Mouse (Mus musculus): ENCODE measurements around the gene Zbed5. TPM values are rescaled to one million over a fixed set of nuclear protein-coding genes. Genes with fewer than 3 reads are reported as not detected.
"Not testable (repeated sequence)": the region's sequence is repeated elsewhere in the genome, so short reads cannot be mapped to it uniquely, and the experiment has no call there.

The Zbed5 gene
- polyA plus RNA-seq, 1 experiment from 2014 or later: 12.0 TPM

DNA sequence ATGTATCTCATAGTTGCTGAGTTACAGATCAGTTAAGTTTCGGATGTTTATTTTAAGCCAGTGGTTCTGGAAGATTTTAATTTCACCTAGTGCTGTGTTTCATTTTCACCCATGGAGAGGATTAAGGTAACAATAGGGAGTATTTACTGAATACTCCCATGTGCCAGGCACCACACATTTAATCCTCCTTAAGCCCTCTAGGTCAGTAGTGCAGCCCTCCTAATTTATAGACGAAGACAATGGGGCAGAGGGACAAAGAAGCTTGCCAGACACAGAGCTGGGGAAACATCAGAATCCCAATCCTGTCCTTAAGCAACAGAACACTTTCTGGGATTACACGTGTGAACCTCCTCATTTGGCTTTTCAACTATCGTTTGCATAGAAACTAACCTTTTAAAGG lies 41.4 kb downstream of the Zbed5 start:
- 45% methylated on average over 4 of the region's 4 CpGs for WGBS
- no peak overlapping the region for H3K4me3 ChIP-seq (ENCODE audit: low read depth, low read length)
- DNase-seq (ENCODE audit: low spot score): no peak
- no peak for ATAC-seq (replicated peaks; ENCODE audit: insufficient number of reproducible peaks, low FRiP score, low TSS enrichment, low read depth)
- H3K4me2 ChIP-seq (ENCODE audit: low read depth, low read length): no peak overlapping the region
- H3K9ac ChIP-seq (replicated peaks; ENCODE audit: low read length): no peak overlapping the region
- no peaks in the 10 kb centered on the region for H3K4me1 ChIP-seq (ENCODE audit: control insufficient read depth, insufficient read depth, low read length)
- H3K27me3 ChIP-seq (ENCODE audit: control insufficient read depth, insufficient read depth, low read length): no peaks in the 10 kb centered on the region
- no peaks in the 10 kb centered on the region for H3K9me3 ChIP-seq (replicated peaks; ENCODE audit: control insufficient read depth, low read length)
- H3K27ac ChIP-seq (replicated peaks; ENCODE audit: low read depth, low read length): no peak overlapping the region
- H3K36me3 ChIP-seq (replicated peaks; ENCODE audit: control insufficient read depth, insufficient read depth, low read depth, low read length): no peaks in the 10 kb centered on the region

- Histone ChIP-seq H3K36me3 (replicated peaks; ENCODE audit: control insufficient read depth, insufficient read depth, low read depth, low read length) (no peaks in the 10 kb centered on the region), H3K4me2 (ENCODE audit: low read depth, low read length) (no peak overlapping the region), H3K9ac (replicated peaks; ENCODE audit: low read length) (no peak overlapping the region), H3K4me1 (ENCODE audit: control insufficient read depth, insufficient read depth, low read length) (no peaks in the 10 kb centered on the region), H3K27me3 (ENCODE audit: control insufficient read depth, insufficient read depth, low read length) (no peaks in the 10 kb centered on the region), H3K27ac (replicated peaks; ENCODE audit: low read depth, low read length) (no peak overlapping the region), H3K9me3 (replicated peaks; ENCODE audit: control insufficient read depth, low read length) (no peaks in the 10 kb centered on the region), H3K4me3 (ENCODE audit: low read depth, low read length) (no peak overlapping the region)
- 54% methylated on average over 2 of the region's 2 CpGs for WGBS
- no peak for DNase-seq (ENCODE audit: low spot score)
- no peak for ATAC-seq (replicated peaks; ENCODE audit: insufficient number of reproducible peaks, low FRiP score, low TSS enrichment, low read depth)
These were observed 44.8 kb downstream of the Zbed5 start for GRCm38 (mm10) chr5:129940281-129940680.

DNA sequence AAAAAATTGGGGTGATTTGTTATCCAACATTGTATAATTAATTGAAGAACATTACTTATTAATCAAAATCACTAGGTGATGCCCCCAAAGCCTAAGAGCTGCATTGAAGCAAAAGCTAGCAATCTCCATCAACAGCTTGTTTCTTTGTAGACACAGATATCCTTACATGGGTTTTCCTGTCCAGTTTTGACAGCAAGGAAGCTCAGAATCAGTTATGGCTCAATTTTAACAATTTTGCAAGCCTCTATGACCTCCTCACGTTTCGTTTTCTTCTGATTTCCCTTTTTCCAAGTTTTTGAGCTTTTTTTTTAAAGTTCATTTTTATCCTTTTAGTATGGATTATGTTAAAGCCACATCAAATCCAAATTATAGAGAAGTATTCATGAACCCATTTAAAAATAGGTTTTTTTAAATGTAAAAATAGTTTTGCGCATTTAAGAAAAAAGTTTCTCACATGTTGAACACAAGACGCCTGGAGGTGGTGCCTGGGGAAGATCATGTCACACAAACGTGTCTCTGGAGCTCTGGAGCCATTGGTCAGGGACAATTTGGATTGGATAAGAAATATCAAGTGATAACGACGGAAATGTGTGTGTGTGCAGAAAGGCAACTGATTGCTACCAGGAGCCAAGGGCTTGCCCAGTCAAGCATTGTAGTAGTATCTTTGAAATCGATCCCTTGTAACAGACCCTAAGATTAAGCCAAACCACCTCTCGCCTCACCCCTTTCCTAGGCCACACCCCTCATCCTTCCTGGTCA lies 45.4 kb downstream of the Zbed5 start:
- Histone ChIP-seq H3K9ac (replicated peaks; ENCODE audit: low read length) (no peak overlapping the region), H3K4me3 (ENCODE audit: low read depth, low read length) (peak overlapping the region; percentile 86), H3K4me1 (ENCODE audit: control insufficient read depth, insufficient read depth, low read length) (no peaks in the 10 kb centered on the region), H3K4me2 (ENCODE audit: low read depth, low read length) (peak overlapping the region; percentile 32), H3K27ac (replicated peaks; ENCODE audit: low read depth, low read length) (no peak overlapping the region), H3K36me3 (replicated peaks; ENCODE audit: control insufficient read depth, insufficient read depth, low read depth, low read length) (no peaks in the 10 kb centered on the region), H3K27me3 (ENCODE audit: control insufficient read depth, insufficient read depth, low read length) (no peaks in the 10 kb centered on the region), H3K9me3 (replicated peaks; ENCODE audit: control insufficient read depth, low read length) (no peaks in the 10 kb centered on the region)
- DNase-seq (ENCODE audit: low spot score) (peak; percentile 3), ATAC-seq (replicated peaks; ENCODE audit: insufficient number of reproducible peaks, low FRiP score, low TSS enrichment, low read depth) (no peak)
- 9% methylated on average over 9 of the region's 9 CpGs for WGBS

GRCm38 (mm10) chr5:129941495-129942045 lies 46.0 kb downstream of the Zbed5 start, which contains the start of gene Vkorc1l1:
Gene Vkorc1l1 (plus strand): TSS chr5:129941970.
- H3K4me3 ChIP-seq (ENCODE audit: low read depth, low read length): peak within 1 kb of the TSS; percentile 86
- DNase-seq (ENCODE audit: low spot score) (peak; percentile 99), ATAC-seq (replicated peaks; ENCODE audit: insufficient number of reproducible peaks, low FRiP score, low TSS enrichment, low read depth) (peak; percentile 98)
- H3K27me3 ChIP-seq (ENCODE audit: control insufficient read depth, insufficient read depth, low read length): no peaks in the 10 kb centered on the region
- no peaks in the 10 kb centered on the region for H3K4me1 ChIP-seq (ENCODE audit: control insufficient read depth, insufficient read depth, low read length)
- H3K9ac ChIP-seq (replicated peaks; ENCODE audit: low read length): peak within 1 kb of the TSS; percentile 81
- no peaks in the 10 kb centered on the region for H3K36me3 ChIP-seq (replicated peaks; ENCODE audit: control insufficient read depth, insufficient read depth, low read depth, low read length)
- no peaks in the 10 kb centered on the region for H3K9me3 ChIP-seq (replicated peaks; ENCODE audit: control insufficient read depth, low read length)
- peak within 1 kb of the TSS; percentile 43 for H3K4me2 ChIP-seq (ENCODE audit: low read depth, low read length)
- under 1% methylated on average over 51 of the region's 59 CpGs for WGBS
- H3K27ac ChIP-seq (replicated peaks; ENCODE audit: low read depth, low read length): 0 out of 2 replicates have a peak within 1 kb of the TSS, but pooled peaks have one; percentile 52

DNA sequence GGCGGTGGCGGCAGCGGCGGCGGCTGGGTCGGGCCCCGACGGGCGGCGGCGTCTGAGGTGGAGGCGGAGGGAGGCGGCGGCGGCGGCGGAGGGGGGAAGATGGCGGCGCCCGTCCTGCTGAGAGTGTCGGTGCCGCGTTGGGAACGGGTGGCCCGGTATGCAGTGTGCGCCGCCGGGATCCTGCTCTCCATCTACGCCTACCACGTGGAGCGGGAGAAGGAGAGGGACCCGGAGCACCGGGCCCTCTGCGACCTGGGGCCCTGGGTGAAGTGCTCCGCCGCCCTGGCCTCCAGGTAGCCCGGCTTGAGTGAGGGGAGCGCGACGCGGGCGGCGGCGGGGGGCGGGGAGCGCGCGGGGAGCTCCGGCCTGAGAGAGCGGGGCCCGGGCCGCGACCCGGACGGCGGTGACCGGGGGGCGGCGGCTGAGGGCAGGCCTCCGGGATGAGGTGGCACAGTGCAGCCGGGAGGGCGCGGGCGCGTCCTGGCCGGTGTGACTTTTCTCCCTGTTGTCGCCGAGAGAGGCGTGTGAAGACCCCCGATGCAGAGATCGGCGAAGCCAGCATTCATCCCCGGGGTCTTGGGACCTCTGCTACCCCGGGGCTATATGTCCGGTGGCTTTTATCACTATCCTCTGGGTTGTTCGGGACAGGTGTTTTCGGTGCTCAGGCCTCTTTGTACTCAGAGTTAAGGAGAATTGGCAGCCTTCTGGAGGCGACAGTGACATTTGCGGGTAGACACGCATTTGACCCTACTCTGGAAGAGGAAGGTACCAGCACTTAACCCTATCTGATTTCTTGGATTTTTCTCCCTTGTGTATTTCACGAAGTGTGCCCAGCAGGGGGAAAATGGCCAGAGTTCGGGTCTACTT lies 46.8 kb downstream of the Zbed5 start:
- not testable (repeated sequence) for H3K9me3 ChIP-seq (replicated peaks; ENCODE audit: control insufficient read depth, low read length); H3K27me3 ChIP-seq (ENCODE audit: control insufficient read depth, insufficient read depth, low read length); H3K27ac ChIP-seq (replicated peaks; ENCODE audit: low read depth, low read length); H3K4me1 ChIP-seq (ENCODE audit: control insufficient read depth, insufficient read depth, low read length); H3K36me3 ChIP-seq (replicated peaks; ENCODE audit: control insufficient read depth, insufficient read depth, low read depth, low read length)
- 0% methylated on average over 44 of the region's 82 CpGs for WGBS
- peak overlapping the region; percentile 43 for H3K4me2 ChIP-seq (ENCODE audit: low read depth, low read length)
- peak overlapping the region; percentile 86 for H3K4me3 ChIP-seq (ENCODE audit: low read depth, low read length)
- DNase-seq (ENCODE audit: low spot score): peak; percentile 29
- H3K9ac ChIP-seq (replicated peaks; ENCODE audit: low read length): peak overlapping the region; percentile 81
- ATAC-seq (replicated peaks; ENCODE audit: insufficient number of reproducible peaks, low FRiP score, low TSS enrichment, low read depth): peak; percentile 58

DNA sequence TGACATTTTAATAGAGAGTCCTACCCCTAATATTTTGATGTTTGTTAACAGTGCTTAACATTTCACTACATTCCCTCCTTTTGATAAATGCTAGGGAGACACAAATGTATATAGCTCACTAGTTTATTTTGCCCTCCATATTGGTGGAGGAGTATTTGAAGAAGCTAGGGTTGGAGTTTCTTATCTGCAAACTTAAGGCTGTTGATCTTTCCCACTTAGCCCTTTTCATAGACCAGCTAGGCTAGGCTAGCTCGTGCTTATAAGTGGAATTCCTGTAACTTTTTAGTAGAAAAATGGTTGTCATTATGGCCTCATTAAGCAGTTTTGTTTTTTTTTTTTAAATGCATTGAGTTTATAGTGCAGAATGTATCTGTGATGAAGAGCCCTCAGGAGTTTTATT lies 47.9 kb downstream of the Zbed5 start:
- no peak overlapping the region for H3K4me2 ChIP-seq (ENCODE audit: low read depth, low read length)
- DNase-seq (ENCODE audit: low spot score) (no peak), ATAC-seq (replicated peaks; ENCODE audit: insufficient number of reproducible peaks, low FRiP score, low TSS enrichment, low read depth) (no peak)
- WGBS: 85% methylated on average over 1 of the region's 1 CpGs
- no peak overlapping the region for H3K4me3 ChIP-seq (ENCODE audit: low read depth, low read length)
- no peaks in the 10 kb centered on the region for H3K4me1 ChIP-seq (ENCODE audit: control insufficient read depth, insufficient read depth, low read length)
- H3K9me3 ChIP-seq (replicated peaks; ENCODE audit: control insufficient read depth, low read length): no peaks in the 10 kb centered on the region
- no peaks in the 10 kb centered on the region for H3K27me3 ChIP-seq (ENCODE audit: control insufficient read depth, insufficient read depth, low read length)
- no peak overlapping the region for H3K27ac ChIP-seq (replicated peaks; ENCODE audit: low read depth, low read length)
- no peak overlapping the region for H3K9ac ChIP-seq (replicated peaks; ENCODE audit: low read length)
- H3K36me3 ChIP-seq (replicated peaks; ENCODE audit: control insufficient read depth, insufficient read depth, low read depth, low read length): no peaks in the 10 kb centered on the region

DNA sequence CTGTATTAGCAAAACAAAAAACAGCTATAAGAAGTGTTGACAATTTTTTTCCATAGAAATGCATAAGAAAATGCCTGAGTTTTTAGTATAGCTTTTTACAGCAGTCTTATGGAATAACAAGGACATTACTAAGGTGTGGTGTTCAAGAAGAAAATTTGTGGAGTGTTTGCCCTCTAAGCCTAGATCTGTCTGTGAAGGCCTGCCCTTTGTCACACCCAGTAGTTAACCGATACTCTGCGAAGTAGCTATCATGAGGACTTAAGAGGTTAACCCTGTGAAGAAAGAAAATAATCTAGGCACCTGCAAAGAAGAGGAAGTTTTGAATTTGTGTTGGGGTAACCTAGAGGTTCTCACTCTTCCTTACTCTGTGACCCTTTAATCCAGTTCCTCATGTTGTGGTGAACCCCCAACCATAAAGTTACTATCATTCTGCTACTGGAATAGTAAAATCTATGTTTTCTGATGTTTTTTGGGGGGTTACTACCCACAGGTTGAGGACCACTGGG lies 52.1 kb downstream of the Zbed5 start:
- Histone ChIP-seq H3K9ac (replicated peaks; ENCODE audit: low read length) (no peak overlapping the region), H3K27me3 (ENCODE audit: control insufficient read depth, insufficient read depth, low read length) (no peaks in the 10 kb centered on the region), H3K4me1 (ENCODE audit: control insufficient read depth, insufficient read depth, low read length) (no peaks in the 10 kb centered on the region), H3K36me3 (replicated peaks; ENCODE audit: control insufficient read depth, insufficient read depth, low read depth, low read length) (no peaks in the 10 kb centered on the region), H3K9me3 (replicated peaks; ENCODE audit: control insufficient read depth, low read length) (no peaks in the 10 kb centered on the region), H3K4me2 (ENCODE audit: low read depth, low read length) (no peak overlapping the region), H3K27ac (replicated peaks; ENCODE audit: low read depth, low read length) (no peak overlapping the region), H3K4me3 (ENCODE audit: low read depth, low read length) (no peak overlapping the region)
- WGBS: 92% methylated on average over 2 of the region's 2 CpGs
- no peak for DNase-seq (ENCODE audit: low spot score)
- ATAC-seq (replicated peaks; ENCODE audit: insufficient number of reproducible peaks, low FRiP score, low TSS enrichment, low read depth): no peak
